Mouse (Mus musculus): Measurements from ENCODE around the gene Mrpl12.
A peak's percentile ranks its signal among the peaks of the same experiment; 100 is the strongest.

Gene Mrpl12

GRCm38 (mm10) chr11:120484265-120484981, at the start of gene Mrpl12:
Gene Mrpl12 (plus strand): TSS chr11:120484613.
- peak; percentile 74 for DNase-seq (ENCODE audit: low read depth, low spot score)

DNA sequence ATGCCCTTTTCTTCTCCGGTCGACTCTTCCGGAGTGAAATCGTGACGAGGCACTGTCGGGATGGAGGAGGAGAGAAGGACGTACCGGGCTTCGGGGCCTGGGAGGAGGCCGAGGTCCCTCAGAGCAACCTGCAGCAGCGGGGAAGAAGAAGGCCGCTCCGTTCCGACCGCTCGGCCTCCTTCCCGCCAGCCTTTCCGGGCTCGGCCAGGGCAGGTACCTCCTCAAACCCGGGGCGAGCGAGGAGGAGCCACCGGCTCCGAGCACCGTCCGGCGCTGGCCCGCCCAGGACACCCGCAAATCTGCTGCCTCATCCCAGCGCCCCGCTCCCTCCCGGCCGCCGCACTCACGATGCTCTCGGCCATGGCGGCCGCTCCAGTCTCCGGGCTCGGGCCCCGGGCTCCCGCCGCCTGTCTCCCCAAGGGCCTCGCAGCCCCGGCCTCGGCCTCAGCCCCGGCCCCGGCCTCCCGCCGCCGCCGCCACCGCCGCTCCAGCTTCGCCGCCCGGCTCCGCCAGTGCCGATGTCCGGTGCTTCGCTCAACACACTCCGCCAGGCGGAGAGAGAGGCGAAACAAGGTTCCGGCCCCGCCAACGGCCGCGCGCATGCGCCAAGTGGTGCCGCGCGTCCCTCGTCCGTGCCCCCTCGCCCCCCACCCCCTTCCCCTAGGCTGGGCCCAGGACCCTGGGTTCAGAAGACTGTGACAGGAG, 47.1 kb upstream of the Mrpl12 start, which contains the start of gene Nploc4:
TSS of gene Nploc4 (minus strand) at position 557 of the 705 bp plus-strand sequence.
- peak; percentile 71 for DNase-seq (ENCODE audit: low read depth, low spot score)

- no peak for DNase-seq (ENCODE audit: low read depth, low spot score)
Measured at GRCm38 (mm10) chr11:120437857-120438385, 46.5 kb upstream of the Mrpl12 start.

- DNase-seq (ENCODE audit: low read depth, low spot score): no peak
Measured at GRCm38 (mm10) chr11:120442344-120442743, 42.1 kb upstream of the Mrpl12 start, which contains the start of gene Tspan10. Gene Tspan10 (plus strand): TSS chr11:120442644.

- no peak for DNase-seq (ENCODE audit: low read depth, low spot score)
Measured at GRCm38 (mm10) chr11:120442765-120443280, 41.6 kb upstream of the Mrpl12 start.

- no peak for DNase-seq (ENCODE audit: low read depth, low spot score)
Measured at GRCm38 (mm10) chr11:120444106-120444505, 40.3 kb upstream of the Mrpl12 start.

DNA sequence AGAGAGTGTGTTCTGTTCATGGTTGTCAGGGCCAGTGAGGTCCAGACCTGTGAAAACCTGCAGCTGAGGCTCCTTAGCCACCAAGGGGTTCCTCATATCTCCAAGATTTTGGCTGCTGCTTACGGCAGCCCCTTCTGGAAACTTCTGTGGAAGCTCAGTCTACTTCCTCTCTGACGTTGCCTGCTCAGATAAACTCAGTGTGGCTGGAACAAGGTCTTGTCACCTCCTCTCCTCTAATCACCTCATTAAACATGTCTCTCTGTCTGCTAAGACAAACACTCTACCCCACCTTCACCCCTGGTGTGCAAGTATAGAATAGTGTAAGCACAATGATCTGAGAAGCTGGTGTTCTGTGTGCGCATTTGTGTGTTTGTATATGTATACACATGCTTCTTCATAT, 38.9 kb upstream of the Mrpl12 start:
- DNase-seq (ENCODE audit: low read depth, low spot score): no peak

- no peak for DNase-seq (ENCODE audit: low read depth, low spot score)
Measured at GRCm38 (mm10) chr11:120447179-120447578, 37.2 kb upstream of the Mrpl12 start.

- no peak for DNase-seq (ENCODE audit: low read depth, low spot score)
Measured at GRCm38 (mm10) chr11:120452246-120452645, 32.2 kb upstream of the Mrpl12 start.

- DNase-seq (ENCODE audit: low read depth, low spot score): no peak
Measured at GRCm38 (mm10) chr11:120453306-120453705, 31.1 kb upstream of the Mrpl12 start, which contains the start of gene Pde6g. Gene Pde6g (minus strand): TSS chr11:120453500.

- no peak for DNase-seq (ENCODE audit: low read depth, low spot score)
Measured at GRCm38 (mm10) chr11:120454965-120455364, 29.4 kb upstream of the Mrpl12 start.

- DNase-seq (ENCODE audit: low read depth, low spot score): no peak
Measured at GRCm38 (mm10) chr11:120455413-120455812, 29.0 kb upstream of the Mrpl12 start.

DNA sequence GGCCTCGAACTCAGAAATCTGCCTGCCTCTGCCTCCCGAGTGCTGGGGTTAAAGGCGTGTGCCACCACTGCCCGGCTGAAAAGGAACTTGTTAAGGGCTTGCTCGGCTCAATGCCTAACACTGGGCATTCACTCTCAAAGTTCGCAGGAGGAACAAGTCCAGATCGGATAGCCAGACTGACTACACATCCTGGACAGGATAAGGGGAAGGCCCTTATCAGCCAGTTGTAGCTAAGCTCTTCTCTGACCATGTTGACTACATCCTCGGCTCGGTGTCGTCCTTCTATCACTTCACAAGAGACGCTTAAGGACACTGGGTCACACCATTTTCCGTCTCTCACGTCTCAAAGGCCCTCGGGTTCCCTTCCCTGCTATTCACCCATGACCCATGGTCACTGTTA, 27.0 kb upstream of the Mrpl12 start:
- DNase-seq (ENCODE audit: low read depth, low spot score): no peak

- peak; percentile 46 for DNase-seq (ENCODE audit: low read depth, low spot score)
Measured at GRCm38 (mm10) chr11:120457772-120458751, 26.4 kb upstream of the Mrpl12 start, which contains the start of the genes Oxld1 and Ccdc137. Gene Oxld1 (minus strand): TSS chr11:120458068. Gene Ccdc137 (plus strand): TSS chr11:120458115.

DNA sequence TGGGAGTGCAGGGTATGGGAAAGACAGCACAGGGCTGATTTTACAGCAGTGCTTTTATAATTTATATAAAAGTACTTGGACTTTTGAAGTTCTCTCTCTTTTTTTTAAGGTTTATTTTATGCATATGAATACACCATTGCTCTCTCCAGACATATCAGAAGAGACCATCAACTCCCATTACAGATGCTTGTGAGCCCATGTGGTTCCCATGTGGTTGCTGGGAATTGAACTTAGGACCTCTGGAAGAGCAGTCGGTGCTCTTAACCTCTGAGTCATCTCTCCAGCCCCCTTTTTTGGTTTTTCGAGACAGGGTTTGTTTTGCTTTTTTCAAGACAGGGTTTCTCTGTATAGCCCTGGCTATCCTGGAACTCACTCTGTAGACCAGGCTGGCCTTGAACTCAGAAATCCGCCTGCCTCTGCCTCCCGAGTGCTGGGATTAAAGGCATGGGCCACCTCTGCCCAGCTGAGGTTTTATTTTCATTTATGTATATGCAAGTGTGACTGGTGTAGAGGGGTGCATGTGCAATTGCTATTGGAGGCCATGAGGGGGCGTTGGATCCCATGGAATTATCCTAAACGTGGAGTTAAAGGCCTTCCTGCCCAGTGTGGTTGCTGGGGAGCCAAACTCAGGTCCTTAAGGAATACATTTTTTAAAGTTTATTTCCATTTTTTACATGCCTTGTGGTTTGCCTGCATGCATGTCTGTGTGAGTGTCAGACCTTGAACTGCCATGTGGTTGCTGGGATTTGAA, 25.4 kb upstream of the Mrpl12 start:
- no peak for DNase-seq (ENCODE audit: low read depth, low spot score)

GRCm38 (mm10) chr11:120463536-120463935, 20.9 kb upstream of the Mrpl12 start:
- no peak for DNase-seq (ENCODE audit: low read depth, low spot score)

DNA sequence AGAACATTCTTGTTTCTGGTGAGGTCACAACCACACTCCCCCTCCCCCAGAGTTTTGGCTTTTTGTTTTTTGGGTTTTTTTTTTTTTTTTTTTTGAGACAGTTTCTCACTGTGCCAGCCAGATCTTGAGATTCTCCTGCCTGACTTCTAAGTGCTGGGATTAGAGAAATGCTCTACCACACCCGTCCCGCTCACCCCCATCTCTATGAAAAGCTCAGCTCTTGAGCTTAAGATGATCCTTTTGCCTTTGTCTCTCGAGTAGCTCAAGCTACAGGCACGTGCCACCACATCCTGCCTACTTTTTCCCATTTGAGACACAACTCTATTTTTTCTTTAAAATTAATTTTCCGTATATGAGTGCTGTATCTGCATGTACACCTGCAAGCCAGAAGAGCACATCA, 20.0 kb upstream of the Mrpl12 start:
- DNase-seq (ENCODE audit: low read depth, low spot score): no peak

- no peak for DNase-seq (ENCODE audit: low read depth, low spot score)
Measured at GRCm38 (mm10) chr11:120465521-120465920, 18.9 kb upstream of the Mrpl12 start.

DNA sequence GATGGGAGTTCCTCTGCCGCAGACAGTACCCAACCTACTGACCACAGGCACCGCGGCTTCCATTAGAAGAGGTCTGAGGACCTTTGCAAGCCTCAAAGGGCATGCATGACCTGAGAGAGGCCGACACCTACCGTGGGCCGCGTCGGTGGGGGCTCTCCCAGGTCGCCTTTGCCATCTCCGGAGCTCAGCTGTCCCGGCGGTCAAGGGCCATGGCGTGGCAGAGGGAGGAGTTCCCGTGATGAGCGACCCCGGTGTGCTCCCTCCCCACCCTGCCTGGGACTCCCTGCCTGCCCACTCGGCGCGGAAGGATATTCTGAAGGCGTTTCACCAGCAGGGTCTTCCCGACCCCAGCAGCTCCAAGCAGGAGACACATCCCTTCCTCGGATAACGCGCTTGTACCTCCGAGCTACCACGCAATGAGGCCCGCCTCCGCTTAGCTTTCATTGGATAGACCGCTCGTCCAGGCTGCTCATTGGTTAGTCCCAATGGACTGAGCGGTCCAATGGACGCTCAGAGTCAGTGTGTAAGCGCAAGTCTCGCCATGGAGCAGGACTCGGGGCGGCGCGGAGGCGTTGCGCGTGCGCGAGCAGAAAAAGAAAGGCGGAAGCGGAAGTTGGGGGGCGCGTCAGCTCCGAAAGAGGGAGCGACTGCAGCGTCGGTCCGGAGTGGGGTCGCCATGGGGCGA, 17.2 kb upstream of the Mrpl12 start, which contains the start of gene Arl16:
TSS of gene Arl16 (minus strand) at position 557 of the 685 bp plus-strand sequence.
- peak; percentile 96 for DNase-seq (ENCODE audit: low read depth, low spot score)

DNA sequence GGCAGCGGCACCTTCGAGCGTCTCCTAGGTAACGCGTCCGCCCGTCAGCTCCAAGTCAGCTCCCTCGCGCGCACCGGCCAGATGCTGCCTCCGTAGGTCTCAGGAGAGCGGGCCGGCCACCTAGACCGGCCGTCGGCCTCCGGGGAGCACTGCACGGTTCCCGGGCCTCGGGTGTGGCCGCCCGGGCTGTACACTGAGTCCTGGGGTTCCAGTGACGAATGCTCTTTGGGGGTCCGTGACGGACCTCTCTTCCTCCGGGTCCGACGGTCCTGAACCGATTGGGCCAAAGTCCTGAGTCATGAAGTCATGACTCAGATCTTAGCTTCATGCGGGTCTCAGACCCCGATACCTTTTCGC, 16.7 kb upstream of the Mrpl12 start:
- DNase-seq (ENCODE audit: low read depth, low spot score): no peak
